In the genomic region with DNA sequence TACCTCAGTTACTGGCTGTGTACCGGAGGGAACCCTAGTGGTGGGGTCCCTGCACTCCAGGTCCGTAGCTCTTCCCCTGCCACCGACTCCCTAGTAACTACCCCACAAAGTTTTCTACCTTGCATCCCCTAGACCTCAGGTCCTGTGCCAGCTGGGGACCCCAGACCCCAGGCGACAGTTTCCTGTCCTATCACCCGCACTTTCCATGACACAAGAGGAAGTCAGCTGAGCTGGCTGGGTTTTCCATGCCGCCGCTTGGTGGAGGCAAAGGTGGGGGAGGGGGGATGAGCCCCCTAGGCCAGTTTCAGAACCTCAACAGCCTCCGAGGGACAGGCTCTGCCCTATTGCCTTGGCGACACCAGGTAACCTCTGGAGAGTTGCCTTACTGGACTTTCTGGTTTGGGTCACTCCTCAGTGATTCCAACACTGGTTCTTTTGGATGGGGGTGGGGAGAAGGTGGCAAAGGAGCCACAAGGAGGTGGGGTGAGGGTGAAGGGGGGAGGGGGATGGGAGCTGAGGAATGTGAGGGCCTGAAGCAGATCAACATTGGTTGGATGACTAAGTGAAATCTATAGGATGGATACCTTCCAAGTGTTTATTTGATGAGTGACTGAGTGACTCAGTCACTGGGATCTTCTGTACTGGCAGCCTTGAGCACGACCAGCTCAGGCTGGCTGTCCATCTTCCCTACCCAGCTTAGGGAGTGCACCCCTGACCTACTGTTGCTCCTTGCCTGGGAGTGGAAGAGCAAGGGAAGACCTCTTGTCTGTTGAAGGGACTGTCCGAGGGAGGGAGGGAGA, we compare ENCODE assay signal across 9 mouse cellular contexts. TPM values are rescaled to one million over a fixed set of nuclear protein-coding genes. Genes with fewer than 3 reads are reported as not detected.
DNase-seq lines count a peak whose midpoint lies in the region; TF ChIP-seq lines count a peak whose summit lies in the region.
"Had no signal": no experiment of that assay in that cellular context is flagged by ENCODE, and none has a peak within 500 bp of the region (broad histone marks: within the 10 kb centered on the region; RNA-seq: fewer than 3 reads in every experiment).

No protein-coding gene starts in this region.

- peaks cover 14% of the 10 kb centered on the region for H3K4me1 ChIP-seq in heart, embryonic 10.5 days

- H3K79me2 ChIP-seq in C2C12 (ENCODE audit: control insufficient read depth, insufficient read depth), result no peaks in the 10 kb centered on the region

- DNase-seq in heart, embryonic 10.5 days (ENCODE audit: low spot score), result no peak
- DNase-seq in heart, adult 18-20 months, result no peak
- DNase-seq in induced T-regulatory cell, adult 2 months (ENCODE audit: low read depth), result peak; percentile 96
- peak; percentile 89 for DNase-seq in naive thymus-derived CD4-positive, alpha-beta T cell, adult 2 months (ENCODE audit: low read depth)
- no peak for DNase-seq in cerebellum, postnatal 4 days (ENCODE audit: low spot score in 2 of 2)
- DNase-seq in right cerebral cortex, postnatal 36 days (ENCODE audit: low spot score in 2 of 2), result no peak
- no peak for DNase-seq in heart, adult 9 months (ENCODE audit: low spot score in 2 of 2)

- no peak overlapping the region for H3ac ChIP-seq in C2C12 (ENCODE audit: control insufficient read depth, insufficient read length, low read depth)

- no peaks in the 10 kb centered on the region for H3K36me3 ChIP-seq in heart, embryonic 10.5 days
- H3K36me3 ChIP-seq in C2C12 (ENCODE audit: control insufficient read depth, insufficient read depth), result no peaks in the 10 kb centered on the region
- H3K36me3 ChIP-seq: G1E had no signal

- TF ChIP-seq CTCF in C2C12 (IDR thresholded peaks at IDR 0.05; ENCODE audit: control insufficient read depth, insufficient read depth, insufficient read length), result no peak

- 0 out of 2 replicates have a peak, but pooled peaks cover 5% of the 10 kb centered on the region for H3K27me3 ChIP-seq in heart, embryonic 10.5 days (ENCODE audit: insufficient read depth, poor library complexity, severe bottlenecking)
- H3K27me3 ChIP-seq in C2C12 (ENCODE audit: control insufficient read depth, insufficient read depth, insufficient read length), result no peaks in the 10 kb centered on the region

- WGBS in heart, embryonic 10.5 days, result 28% methylated on average over 11 of the region's 11 CpGs

- no peaks in the 10 kb centered on the region for H3K9me3 ChIP-seq in heart, embryonic 10.5 days
- H3K9me3 ChIP-seq: G1E had no signal

- H3K79me3 ChIP-seq in C2C12 (ENCODE audit: low read depth), result no peaks in the 10 kb centered on the region

- no peak overlapping the region; the same call in 1 of the 2 replicates for H3K4me3 ChIP-seq in heart, embryonic 10.5 days
- no peak overlapping the region for H3K4me3 ChIP-seq in C2C12 (ENCODE audit: insufficient read depth, poor library complexity, severe bottlenecking)

- H3K27ac ChIP-seq in heart, embryonic 10.5 days, result peak overlapping the region; percentile 49; the same call in 1 of the 2 replicates

TF ChIP-seq in C2C12, 6 proteins besides CTCF, POLR2A, EP300 and RAD21:
- TF ChIP-seq MYOD1 (IDR thresholded peaks at IDR 0.05; ENCODE audit: control insufficient read depth, insufficient read length, low read depth) (no peak), MYOG (IDR thresholded peaks at IDR 0.05; ENCODE audit: control insufficient read depth, extremely low read depth, insufficient read length) (no peak), MAX (IDR thresholded peaks at IDR 0.05) (no peak), FOSL1 (IDR thresholded peaks at IDR 0.05; ENCODE audit: insufficient read depth, low read length, poor library complexity, severe bottlenecking) (peak; percentile 77), USF1 (IDR thresholded peaks at IDR 0.05; ENCODE audit: low read depth) (no peak)

RNA-seq across cellular contexts. Expression of gene Cd5, which starts 2.0 kb away (rescaled TPM):
- polyA plus RNA-seq in heart, embryonic 10.5 days (2016; fragmentation: Nextera tagmentation; extraction: Ambion mirVana), result 0.18 and 0.28 TPM in 2 replicates
- total RNA-seq in heart, adult 18-20 months (2021), result 1 to 10 TPM in 1 of 2 experiments, not detected in 1; 1.1 TPM
- 0.04 TPM for polyA plus RNA-seq in C2C12 (2012; fragmentation: generic; extraction: Trizol)
- polyA plus RNA-seq: G1E had no signal

RNA-seq across cellular contexts. Expression of gene Vps37c, which starts 52.3 kb away (rescaled TPM):
- polyA plus RNA-seq in heart, embryonic 10.5 days (2016; fragmentation: Nextera tagmentation; extraction: Ambion mirVana), result 26.5 and 26.7 TPM in 2 replicates
- total RNA-seq in heart, adult 18-20 months (2021), result 10 to 100 TPM; 20.4 to 21.8 TPM
- 21.9 TPM for polyA plus RNA-seq in C2C12 (2012; fragmentation: generic; extraction: Trizol)

Comparison
In these comparisons a context has a peak if more than half of its experiments do, and no peak if none do; other contexts are left out.
1. DNase-seq: peak in induced T-regulatory cell, adult 2 months (single experiment) and naive thymus-derived CD4-positive, alpha-beta T cell, adult 2 months (single experiment); none in heart, embryonic 10.5 days (single experiment), heart, adult 18-20 months (0 of 2), cerebellum, postnatal 4 days (0 of 2), right cerebral cortex, postnatal 36 days (0 of 2) and heart, adult 9 months (0 of 2).